Mouse (Mus musculus): Measurements from ENCODE around the gene Arhgap1.
A peak's percentile ranks its signal among the peaks of the same experiment; 100 is the strongest.
"Not testable (repeated sequence)": the region's sequence is repeated elsewhere in the genome, so short reads cannot be mapped to it uniquely, and the experiment has no call there.

The Arhgap1 gene

GRCm38 (mm10) chr2:91649553-91650359 lies at the start of gene Arhgap1, which contains the start of gene Zfp408:
Gene Arhgap1 (plus strand): TSS chr2:91649860.
Gene Zfp408 (minus strand): TSS chr2:91649791.
- DNase-seq (ENCODE audit: low spot score in 2 of 2): peak; percentile 94 to 97

GRCm38 (mm10) chr2:91600475-91600874 lies 49.2 kb upstream of the Arhgap1 start:
- DNase-seq (ENCODE audit: low spot score in 2 of 2): peak; percentile 19 to 63

- DNase-seq (ENCODE audit: low spot score in 2 of 2): no peak
Observed at GRCm38 (mm10) chr2:91602389-91602788, 47.3 kb upstream of the Arhgap1 start.

GRCm38 (mm10) chr2:91609370-91609769 lies 40.3 kb upstream of the Arhgap1 start:
- not testable (repeated sequence) for DNase-seq (ENCODE audit: low spot score in 2 of 2)

GRCm38 (mm10) chr2:91622356-91622755 lies 27.3 kb upstream of the Arhgap1 start:
- DNase-seq (ENCODE audit: low spot score in 2 of 2): no peak

GRCm38 (mm10) chr2:91623366-91623765 lies 26.3 kb upstream of the Arhgap1 start:
- not testable (repeated sequence) for DNase-seq (ENCODE audit: low spot score in 2 of 2)

- no peak for DNase-seq (ENCODE audit: low spot score in 2 of 2)
Observed at GRCm38 (mm10) chr2:91627486-91627885, 22.2 kb upstream of the Arhgap1 start.

- no peak for DNase-seq (ENCODE audit: low spot score in 2 of 2)
Observed at GRCm38 (mm10) chr2:91628171-91628570, 21.5 kb upstream of the Arhgap1 start.

- peak; percentile 47 to 49 for DNase-seq (ENCODE audit: low spot score in 2 of 2)
Observed at GRCm38 (mm10) chr2:91629682-91630081, 20.0 kb upstream of the Arhgap1 start.

GRCm38 (mm10) chr2:91630384-91630783 lies 19.3 kb upstream of the Arhgap1 start:
- DNase-seq (ENCODE audit: low spot score in 2 of 2): no peak

- no peak for DNase-seq (ENCODE audit: low spot score in 2 of 2)
Observed at GRCm38 (mm10) chr2:91631826-91632225, 17.8 kb upstream of the Arhgap1 start.

GRCm38 (mm10) chr2:91632316-91632715 lies 17.3 kb upstream of the Arhgap1 start:
- DNase-seq (ENCODE audit: low spot score in 2 of 2): no peak

- no peak for DNase-seq (ENCODE audit: low spot score in 2 of 2)
Observed at GRCm38 (mm10) chr2:91633334-91633977, 16.2 kb upstream of the Arhgap1 start.

GRCm38 (mm10) chr2:91634841-91635240 lies 14.8 kb upstream of the Arhgap1 start:
- peak in 1 of 2 experiments; percentile 32 for DNase-seq (ENCODE audit: low spot score in 2 of 2)

GRCm38 (mm10) chr2:91635486-91635885 lies 14.2 kb upstream of the Arhgap1 start:
- DNase-seq (ENCODE audit: low spot score in 2 of 2): no peak

- no peak for DNase-seq (ENCODE audit: low spot score in 2 of 2)
Observed at GRCm38 (mm10) chr2:91636229-91636628, 13.4 kb upstream of the Arhgap1 start, which contains the start of gene F2. Gene F2 (minus strand): TSS chr2:91636414.

GRCm38 (mm10) chr2:91636727-91637338 lies 12.8 kb upstream of the Arhgap1 start:
- no peak for DNase-seq (ENCODE audit: low spot score in 2 of 2)

- no peak for DNase-seq (ENCODE audit: low spot score in 2 of 2)
Observed at GRCm38 (mm10) chr2:91638931-91639330, 10.7 kb upstream of the Arhgap1 start.

- DNase-seq (ENCODE audit: low spot score in 2 of 2): no peak
Observed at GRCm38 (mm10) chr2:91642825-91643415, 6.7 kb upstream of the Arhgap1 start.

GRCm38 (mm10) chr2:91644021-91644420 lies 5.6 kb upstream of the Arhgap1 start:
- DNase-seq (ENCODE audit: low spot score in 2 of 2): no peak

- no peak for DNase-seq (ENCODE audit: low spot score in 2 of 2)
Observed at GRCm38 (mm10) chr2:91645354-91645753, 4.3 kb upstream of the Arhgap1 start.

GRCm38 (mm10) chr2:91645811-91646210 lies 3.8 kb upstream of the Arhgap1 start:
- no peak for DNase-seq (ENCODE audit: low spot score in 2 of 2)

All from frontal cortex, postnatal 36 days (tissue).